Mouse (Mus musculus) cerebellum, adult 9-11 months (tissue): ENCODE data around the gene Dbndd2.

Experiments
- DNase-seq: peaks from one replicate; pipeline ENCODE4 v3.0.0; 2022

Gene Dbndd2

DNA sequence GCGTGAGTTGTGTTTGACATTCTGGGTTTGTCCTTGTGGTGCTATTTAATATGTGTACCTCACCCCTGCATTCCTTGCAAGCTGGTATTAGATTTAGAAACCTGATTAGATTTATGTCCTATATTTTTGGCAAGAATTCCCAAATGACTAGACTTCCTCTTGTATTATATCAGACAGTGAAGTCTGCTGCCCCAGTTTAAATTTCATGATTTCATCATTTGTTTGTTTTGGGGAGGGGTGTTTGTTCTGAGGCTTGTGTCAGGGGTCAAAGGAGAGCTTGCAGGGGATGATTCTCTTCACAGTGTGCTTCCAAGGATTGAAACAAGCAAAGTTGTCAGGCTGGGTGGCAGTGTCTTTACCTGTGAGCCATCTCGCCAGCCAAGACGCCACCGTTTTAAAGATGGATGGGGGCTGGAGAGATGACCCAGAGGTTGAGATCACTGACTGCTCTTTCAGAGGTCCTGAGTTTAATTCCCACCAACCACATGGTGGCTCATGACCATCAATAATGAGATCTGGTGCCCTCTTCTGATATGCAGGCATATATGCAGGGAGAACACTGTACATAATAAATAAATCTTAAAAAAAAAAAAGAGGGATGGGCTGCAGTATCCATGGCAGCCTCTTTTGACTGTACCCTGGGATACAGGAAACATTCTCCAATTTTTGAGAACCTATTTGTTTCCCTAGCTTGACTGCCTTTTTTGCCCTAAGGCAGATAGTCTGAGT lies 19.9 kb downstream of the Dbndd2 start:
- DNase-seq, result no peak

DNA sequence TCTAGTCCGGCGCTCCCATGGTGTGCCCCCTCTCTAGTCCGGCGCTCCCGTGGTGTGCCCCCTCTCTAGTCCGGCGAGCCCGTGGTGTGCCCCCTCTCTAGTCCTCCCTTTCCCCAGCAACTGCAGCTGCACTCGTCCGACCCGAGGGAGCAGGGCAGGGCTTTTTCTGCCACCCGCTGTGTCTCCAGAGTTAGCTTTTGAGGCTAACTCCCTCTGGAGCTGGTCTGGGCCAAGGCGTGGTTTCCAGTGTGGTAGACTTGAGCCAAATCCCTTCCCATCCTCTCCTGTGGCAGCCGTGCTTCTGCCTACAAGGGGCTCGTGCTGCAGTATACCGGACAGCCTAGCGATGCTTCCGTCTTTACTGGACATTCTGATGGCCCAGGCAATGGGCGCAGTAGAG lies 21.9 kb downstream of the Dbndd2 start:
- DNase-seq, result no peak

DNA sequence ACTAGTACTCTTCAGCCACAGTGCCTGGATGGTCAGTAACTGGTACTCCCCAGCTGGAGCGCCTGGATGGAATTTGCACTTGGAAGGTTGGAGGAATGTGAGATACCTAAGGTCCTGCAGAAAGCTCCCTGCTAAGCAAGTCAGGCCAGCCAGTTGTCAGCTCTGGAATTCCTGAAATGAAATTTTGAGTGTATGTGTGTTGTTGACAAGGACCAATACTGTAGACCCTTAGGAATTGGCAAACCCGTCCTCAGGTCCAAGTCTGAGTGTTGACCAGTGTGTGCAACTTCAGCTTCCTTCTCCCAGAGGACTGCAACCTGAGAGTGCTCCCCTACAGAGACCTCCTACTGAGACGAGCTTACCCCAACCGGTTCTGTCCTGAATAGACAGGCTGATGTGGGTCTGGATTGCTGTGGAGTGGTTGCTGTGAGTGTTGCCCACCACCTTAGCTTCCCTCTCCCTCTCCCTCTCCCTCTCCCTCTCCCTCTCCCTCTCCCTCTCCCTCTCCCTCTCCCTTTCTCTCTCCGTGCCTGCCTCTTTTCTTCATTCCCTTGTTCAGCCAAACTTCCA lies 24.8 kb downstream of the Dbndd2 start:
- no peak for DNase-seq

DNA sequence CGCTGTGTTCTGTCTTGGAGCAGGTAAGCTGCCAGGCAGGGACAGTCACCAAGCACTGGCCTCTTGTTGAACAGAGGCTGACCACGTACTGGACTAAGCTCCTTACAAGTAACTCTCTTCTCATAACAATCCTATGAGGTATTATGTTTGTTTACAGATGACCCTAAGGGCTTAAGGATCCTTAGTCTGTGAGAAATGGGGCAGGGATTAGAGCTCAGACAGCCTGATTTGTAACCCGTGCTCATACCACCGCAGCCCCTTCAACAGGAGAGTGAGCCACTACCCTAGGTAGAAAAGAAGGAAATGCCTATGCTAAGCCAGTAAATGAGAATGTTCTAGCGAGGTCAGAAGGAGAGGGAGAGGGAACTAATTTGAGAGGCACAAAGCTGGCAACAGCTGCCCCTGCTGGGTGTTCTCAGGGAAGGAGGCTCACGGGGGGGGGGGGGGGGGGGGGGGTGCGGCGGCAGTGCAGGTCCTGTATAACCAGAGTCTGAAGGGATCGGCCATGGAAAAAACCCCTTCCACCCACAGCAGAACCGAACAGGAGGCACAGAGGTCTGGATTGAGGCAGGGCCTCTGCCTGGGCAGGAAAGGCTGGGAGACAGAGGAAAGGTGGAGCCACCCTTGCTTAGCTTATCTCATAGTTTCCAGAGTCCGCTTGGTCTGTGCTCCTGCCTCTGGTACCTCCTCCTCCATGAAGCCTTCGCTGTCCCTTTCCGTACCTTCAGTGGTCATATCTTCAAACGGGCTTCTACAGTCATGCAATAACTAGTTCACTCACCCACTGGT lies 26.4 kb downstream of the Dbndd2 start:
- DNase-seq, result no peak

DNA sequence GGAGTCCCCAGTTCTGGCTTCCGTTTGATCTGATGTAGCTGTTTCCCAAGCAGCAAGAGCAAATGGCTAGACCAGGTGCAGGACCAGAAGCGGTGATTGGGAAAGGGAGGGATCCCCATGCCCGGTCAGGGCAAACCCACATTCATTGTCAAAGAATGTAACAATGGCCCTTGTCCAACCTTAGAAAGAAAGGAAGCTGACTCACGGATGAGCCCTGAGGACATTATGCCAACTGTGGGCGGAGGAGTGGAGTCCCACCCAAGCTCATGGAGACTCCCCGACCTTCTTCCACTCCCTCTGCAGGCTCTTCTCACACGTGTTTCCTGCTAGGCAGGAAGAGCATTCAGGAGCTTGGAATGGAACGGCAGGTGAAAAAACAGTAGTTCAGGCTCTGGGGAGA lies 27.5 kb downstream of the Dbndd2 start:
- no peak for DNase-seq

DNA sequence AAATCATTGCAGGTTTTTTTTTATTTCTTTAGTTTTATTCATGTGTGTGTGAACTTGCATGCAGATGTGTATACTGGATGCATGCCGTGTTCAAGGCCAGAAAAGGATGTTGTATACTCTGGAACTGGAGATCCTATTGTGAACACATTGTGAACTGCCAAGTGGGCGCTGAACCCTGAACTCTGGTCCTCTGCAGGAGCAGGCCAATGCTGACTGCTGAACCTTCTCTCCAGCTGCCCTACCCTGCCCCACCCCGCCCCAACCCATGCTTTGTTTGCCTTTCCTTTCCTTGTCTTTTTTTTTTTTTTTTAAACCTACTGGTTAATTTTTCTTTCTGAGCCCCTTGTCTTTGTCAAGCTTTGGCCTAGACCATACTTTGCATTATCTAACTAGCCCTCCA lies 29.0 kb downstream of the Dbndd2 start:
- no peak for DNase-seq

DNA sequence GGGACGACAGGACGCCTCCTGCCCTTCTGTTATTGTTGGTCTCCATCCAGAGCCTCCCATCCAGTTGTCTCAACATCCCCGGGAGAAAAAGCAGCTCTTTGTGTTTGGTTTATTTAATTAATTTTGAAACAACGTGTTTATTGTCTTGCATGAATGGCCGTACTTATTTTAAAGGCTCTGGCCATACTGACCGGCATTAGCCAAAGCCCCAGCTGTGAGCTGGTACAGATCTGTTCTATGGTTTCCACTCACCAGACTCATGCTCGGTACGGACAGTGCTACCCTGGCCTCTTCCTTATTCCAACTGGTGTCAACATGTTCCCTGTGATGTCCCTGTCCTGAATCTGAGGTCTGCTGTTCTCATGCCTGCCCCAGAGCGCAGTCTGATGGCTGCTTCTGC lies 30.0 kb downstream of the Dbndd2 start:
- DNase-seq, result no peak

DNA sequence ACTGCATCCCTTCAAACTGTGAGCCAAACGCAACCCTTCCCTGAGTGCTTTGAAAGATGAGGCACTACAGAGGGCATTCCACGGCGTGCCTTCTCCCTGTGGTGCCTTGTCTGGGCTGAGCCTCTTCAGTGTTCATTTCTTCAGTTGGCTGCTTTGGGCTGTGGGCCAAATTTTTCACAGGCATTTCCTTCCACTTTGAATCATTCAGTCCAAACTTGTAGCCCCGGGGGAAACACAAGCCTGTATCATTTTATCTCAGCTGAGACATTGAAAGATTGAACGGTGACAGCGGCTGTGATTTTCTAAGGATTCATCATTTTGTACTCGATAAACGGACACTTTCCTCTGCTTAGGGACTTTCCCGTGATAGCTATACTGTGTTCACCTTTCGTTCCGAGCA lies 30.7 kb downstream of the Dbndd2 start:
- DNase-seq, result no peak

DNA sequence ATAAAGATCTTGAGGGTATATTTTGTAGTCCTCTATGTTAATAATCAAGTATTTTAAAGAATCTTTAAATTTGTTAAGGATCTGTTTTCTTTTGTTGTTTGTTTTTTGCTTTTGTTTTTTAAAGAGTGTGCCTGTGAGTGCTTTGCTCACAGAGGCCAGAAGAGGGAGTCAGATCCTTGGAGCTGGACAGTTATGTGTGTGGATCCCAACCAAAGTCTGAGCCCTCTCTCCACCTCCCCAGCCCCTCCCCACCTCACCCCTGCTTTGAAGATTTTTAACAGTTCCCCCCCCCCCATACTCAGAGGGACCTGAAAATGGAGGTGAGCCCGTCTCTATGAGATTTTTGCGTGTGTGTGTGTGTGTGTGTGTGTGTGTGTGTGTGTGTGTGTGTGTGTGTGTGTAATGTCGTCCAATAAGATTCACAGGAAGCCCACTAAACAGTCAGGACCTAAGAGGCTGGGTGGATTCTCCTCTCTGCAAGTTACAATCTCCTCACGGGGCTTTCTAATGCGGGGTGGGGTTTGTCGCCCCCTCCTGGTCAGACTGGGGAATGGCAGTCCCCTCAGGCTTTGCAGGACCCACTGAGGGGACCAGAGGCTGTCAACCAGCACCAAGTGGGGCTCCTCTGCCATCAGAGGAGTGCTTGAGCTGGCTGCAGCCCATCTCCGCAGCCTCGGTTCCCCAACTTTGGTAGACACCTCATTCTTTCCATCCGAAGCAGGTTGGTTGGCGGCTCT lies 31.7 kb downstream of the Dbndd2 start:
- peak; percentile 48 for DNase-seq

DNA sequence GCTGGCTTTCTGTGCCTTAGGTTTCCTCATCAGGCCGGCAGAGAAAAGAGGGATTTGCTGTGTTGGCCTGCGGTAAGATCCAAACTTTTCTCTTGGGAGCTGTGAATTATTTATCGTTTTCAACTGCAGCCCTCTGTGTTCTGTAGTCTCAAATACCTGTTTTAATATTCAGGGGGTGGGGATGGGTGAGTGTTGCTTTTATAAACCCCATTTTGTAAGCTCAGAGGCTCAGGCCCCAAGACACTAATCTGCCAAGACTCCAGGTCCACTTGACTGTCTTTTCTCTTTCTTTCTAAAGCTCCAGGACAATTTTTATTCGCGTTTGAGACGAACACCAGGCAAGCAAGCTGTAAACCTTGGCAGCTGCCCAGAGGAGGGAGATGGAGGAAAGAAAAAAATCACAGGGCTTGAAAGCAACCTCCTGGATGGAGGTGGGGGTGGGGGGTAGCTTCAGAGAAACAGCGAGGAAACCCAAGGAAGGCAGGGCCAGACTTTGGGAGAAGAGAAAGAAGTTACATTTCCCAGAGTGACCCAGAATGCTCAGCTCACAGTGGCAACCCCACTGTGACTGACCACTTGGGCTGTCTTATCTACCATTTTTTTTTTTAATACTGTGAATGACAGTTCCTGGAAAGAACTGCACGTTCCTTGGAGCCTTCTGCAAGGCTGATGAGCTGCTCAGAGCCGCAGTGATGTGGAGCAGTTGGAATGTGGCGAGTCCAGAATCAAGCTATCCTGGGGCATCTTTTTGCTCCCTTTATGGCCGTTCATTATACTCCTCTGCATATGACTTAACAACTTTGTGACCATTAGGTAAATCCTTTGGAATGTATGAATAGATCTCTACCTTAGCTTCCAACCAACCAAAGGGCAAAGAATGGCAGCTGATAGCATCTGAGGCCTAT lies 32.6 kb downstream of the Dbndd2 start:
- DNase-seq, result no peak

DNA sequence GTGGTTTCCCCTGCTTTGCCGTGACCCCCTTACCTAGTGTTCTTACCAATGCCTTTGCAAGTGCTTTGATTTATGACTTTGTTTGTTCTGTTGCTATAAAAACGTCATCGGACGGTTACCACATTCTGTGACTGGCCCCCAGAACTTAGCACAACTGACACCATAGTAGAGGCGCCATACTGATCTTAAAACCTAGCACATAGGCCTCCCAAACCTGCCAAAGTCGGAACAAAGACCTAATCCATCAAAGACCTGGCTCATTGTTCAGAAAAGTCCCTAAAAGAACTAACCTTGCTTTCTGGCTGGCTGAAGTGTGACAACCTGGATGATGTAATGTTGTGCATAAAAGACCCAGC lies 33.2 kb downstream of the Dbndd2 start:
- no peak for DNase-seq

DNA sequence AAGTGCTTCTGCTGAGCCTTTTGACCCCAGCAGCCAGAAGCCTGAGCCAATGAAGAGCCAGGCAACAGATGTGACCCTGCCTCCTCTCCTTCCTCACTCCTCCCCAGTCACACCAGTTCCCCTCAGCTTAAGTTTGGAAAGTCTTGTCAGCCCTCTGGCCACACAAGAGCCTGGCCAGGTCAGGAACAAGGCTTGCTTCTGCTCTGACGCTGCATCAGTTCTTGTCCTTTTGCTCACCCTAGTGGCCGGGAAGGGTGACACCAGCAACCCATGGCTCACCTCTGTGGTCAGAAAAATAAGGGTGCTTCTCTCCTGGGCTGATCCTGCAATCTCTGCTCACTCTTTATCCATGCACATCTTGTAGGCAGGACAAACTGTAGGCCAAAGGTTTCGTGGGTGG lies 34.9 kb downstream of the Dbndd2 start:
- DNase-seq, result no peak

DNA sequence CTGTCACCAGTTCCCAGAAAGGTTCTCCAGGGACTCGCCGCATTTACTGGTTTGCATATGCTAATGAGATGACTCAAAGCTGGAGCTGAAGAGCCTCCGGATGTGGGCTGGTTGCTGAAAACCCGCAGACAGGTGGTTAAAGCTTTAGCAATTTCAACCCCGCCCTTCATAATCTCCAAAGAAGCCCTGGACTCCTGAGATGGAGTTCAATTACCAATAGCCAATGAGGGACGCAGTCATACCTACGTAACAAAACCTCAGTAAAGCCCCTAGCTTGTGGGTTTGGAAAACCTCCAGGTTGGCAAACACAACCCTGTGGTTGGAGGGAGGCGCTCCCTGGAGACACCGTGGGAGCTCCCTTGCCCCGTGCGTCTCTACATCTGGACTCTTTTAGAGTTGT lies 35.9 kb downstream of the Dbndd2 start:
- no peak for DNase-seq

DNA sequence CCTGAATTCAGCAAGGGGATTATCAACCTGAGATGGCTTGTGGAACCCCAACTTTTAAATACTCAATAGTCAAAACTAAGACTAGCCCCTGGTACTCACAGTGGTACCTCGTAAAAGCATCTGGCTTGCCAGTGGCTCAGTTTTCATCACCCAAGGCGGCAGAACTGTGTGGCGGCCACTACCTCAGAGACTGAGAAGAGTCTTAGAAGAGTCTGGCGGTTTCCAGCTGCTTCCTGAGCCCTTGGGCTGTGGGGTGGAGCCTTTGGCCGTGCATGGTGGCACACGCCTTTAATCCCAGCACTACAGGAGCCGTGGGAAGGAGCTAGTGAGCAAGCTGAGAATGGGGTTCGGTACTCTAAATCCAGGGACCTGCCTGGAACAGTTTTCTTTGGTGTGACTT lies 36.4 kb downstream of the Dbndd2 start:
- DNase-seq, result no peak

DNA sequence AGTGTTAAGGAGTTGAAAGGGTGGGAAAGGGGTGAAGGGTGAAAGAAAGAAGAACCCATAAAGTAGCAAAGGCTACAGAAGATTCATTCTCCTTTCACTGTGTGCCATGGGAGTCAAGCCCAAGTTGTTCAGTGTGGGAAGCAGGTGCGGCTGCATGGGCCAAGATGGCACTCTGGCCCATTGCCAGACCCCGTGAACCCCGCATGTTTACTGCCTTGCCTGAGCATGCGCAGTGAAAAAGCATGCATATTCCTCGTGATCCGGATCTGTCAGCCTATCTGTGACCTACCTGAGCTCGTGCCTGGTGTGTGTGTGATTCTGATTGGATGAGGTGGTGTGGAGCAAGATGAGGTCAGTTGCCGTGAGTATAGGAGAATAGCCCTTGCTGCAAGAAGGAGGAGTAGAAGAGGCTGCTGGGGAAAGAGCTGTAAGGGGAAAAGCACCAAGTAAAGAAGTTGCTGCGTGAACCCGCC lies 37.4 kb downstream of the Dbndd2 start:
- peak; percentile 29 for DNase-seq

DNA sequence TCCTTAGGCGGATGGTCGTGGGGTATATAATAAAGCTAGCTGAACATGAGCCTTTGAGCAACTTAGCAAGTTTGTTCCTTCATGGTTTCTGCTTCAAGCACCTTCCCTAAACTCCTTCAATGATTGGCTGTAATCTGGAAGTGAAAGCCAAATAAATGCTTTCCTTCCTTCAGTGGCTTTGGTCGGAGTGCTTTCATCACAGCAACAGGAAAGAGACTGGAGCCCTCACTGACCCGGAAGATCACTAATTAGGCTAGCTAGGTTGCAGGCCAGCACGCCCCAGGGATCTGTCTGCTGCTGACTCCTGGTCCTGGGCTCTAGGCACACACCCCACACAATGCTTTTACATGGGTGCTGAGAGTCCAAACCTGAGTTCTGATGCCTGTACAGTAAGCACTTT lies 42.7 kb downstream of the Dbndd2 start:
- no peak for DNase-seq

DNA sequence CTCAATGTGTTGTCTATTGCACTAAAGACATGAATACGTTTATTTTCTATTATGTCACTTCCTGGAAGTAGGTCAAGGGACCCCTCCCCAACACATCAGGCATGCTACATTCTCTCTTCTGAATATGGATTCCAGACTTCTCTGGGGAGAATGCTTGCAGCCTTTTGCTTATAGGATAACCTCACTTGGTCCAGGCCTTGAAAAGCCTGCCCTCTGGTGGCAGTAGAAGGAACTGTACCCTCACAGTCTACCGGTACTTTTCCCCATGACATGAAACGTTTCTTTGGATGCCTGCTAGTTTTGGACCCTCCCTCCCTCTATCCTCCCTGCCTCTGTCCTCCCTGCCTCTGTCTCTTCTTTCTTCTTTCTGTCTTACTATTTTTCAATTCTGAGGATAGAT lies 45.3 kb downstream of the Dbndd2 start:
- peak; percentile 50 for DNase-seq

DNA sequence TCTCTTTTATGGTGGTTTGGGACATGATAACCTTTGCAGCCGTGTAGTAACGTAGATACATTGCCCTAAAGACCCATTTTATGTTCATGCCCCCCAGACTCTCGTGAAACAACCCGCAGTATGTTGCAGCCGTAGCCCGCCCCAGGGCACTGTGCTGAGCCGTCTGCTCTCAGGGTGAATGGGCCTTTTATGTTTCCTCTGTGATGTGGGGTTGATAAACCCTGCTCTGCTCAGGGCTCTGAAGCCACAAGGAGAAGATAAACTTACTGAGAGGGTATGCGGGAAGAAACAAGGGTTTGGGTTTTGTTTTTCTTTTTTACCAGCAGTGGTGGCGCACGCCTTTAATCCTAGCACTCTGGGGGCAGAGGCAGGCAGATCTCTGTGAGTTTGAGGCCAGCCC lies 48.4 kb downstream of the Dbndd2 start:
- no peak for DNase-seq

DNA sequence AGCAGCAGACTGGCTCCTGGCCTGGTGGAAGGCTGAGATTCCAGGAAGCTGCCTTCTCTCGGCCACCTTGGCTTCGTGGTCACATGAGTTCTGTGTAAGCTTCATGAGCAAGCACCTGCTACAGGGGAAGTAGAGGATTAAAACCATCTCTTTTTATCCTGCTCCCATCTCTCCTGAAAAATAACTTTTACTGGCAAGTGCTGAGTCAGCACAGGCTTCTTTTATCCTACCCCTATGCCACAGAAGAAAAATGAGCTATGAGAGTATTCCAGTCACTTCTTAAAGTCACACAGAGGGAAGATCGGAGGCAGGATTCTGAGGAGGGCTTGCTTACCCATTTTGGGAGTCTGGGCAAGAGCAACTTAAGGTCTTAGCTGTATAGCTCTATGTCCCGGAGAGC lies 51.1 kb downstream of the Dbndd2 start:
- DNase-seq, result no peak

DNA sequence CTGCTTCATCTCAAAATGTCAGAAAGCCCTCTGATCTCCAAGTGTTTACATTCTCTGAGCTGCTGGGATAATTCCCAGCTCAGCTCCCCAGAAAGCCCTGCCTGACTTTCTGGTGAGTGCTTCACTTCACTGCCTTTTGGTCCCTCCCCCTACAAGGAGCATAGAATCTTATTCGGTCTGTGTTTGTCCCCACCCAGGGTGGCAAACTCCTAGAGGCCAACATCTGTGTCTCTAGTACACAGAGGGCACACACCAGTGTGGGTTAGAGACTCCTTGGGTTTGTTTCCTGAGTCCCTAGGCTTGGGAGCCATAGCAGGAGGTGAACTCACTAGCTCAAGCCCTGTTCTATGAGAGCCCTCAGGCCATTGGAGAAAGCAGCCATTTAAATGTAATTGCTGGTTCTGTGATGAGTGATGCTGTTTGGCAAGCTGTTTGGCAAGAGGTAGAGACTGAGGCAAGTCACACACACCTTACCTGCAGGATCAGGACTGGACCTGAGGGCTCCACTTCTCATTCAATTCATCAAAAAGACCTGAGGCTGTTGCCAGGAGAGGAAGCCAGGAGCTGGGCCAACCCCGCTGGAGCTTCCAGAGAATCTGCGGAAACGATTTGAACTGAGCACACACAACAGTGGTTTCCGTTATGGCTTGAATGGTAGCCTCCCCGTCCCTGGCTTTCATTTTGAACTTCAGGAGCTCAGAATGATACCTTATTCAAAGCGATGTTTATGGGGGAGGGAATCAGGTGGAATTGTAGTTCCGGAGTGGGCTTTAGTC lies 54.9 kb downstream of the Dbndd2 start:
- no peak for DNase-seq

DNA sequence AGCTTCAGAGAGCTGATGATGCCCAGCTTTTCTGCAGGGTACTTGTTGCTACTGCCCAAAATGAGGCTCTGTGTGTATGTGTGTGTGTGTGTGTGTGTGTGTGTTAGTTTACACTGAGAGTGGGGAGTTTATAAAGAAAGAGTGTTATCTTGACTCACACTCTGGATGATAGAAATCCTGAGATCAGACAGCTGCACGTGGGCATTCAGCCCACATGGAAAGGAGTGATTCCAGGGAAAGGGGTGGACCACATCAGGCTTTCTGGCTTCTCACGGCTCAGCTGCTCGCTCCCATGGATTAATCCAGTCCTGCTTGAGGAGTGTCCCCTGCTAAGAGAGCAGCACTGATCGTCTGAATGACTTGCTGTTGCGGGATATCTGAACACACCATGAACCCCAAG lies 56.2 kb downstream of the Dbndd2 start:
- DNase-seq, result no peak

DNA sequence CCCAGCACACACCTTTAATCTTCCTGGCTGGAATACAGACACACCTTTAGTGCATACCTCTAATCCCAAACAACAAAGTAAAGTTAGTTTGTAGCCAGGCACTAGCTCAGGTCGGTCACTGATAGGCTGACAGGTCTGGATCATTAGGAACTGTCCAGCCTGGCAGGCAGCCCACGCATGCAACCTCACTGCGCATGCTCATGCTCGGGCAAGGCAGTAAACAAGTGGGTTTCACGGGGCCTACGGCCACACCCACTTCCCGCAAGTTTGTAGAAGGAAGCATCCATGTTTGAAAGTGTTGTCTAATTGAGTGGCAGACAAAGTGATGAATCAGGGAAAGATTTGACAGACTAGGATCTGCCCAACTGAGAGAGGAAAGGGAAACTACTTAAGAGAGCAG lies 56.7 kb downstream of the Dbndd2 start:
- DNase-seq, result no peak
